Mouse (Mus musculus): ENCODE results near the gene Gm3646. TPM values are rescaled to one million over a fixed set of nuclear protein-coding genes. Genes with fewer than 3 reads are reported as not detected.

Gene Gm3646
- not detected in 2 replicates for polyA plus RNA-seq (2014; fragmentation: Nextera tagmentation; extraction: Ambion mirVana)

DNA sequence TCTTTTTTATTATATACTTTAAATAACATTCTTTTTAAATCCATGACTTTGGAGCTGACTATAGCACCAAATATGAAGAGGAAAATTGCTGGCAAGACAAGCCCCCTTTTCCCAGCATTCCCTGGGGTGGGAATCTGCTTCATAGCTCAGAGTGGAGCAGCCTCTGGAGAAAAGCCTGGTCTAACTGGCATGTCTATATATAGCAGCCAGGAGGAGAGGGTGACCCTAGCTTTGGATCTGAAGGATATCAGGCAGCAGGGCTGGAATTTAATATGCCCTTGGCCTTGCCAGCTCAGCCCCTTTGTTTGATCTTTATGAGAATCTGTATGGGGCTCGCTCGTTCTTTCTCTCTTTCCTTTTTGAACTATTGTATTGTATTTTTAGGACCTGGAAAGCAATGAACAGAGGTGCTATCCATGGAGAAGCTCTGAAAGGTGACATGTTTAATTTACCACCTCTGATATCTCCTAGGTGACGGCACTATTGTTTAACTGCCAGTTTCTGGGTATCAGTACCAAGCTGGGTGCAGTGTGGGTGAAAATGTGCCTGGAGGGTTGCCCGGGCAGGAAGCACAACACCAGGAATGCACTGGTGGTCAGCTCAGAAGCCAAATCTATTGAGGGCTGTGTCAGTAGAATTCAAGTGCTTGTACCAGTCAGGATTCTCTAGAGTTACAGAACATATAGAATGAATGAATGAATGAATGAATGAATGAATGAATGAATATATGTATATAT lies at the start of gene Gm3646:
Gene Gm3646, minus strand, starts transcription at position 90 of the 737 bp plus-strand sequence.
- no peaks in the 10 kb centered on the region for H3K9me3 ChIP-seq (ENCODE audit: control insufficient read depth, low read length)
- no peaks in the 10 kb centered on the region for H3K4me1 ChIP-seq (ENCODE audit: control insufficient read depth, insufficient read depth, low read length)
- H3K27me3 ChIP-seq (ENCODE audit: control insufficient read depth, insufficient read depth, low read length) = no peaks in the 10 kb centered on the region
- 54% methylated on average over 4 of the region's 4 CpGs for WGBS
- H3K27ac ChIP-seq (ENCODE audit: low read depth, low read length) = no peak within 1 kb of the TSS; the same call in 1 of the 2 replicates
- H3K4me2 ChIP-seq (replicated peaks; ENCODE audit: low read depth, low read length) = no peak within 1 kb of the TSS
- H3K4me3 ChIP-seq (ENCODE audit: low read length) = no peak within 1 kb of the TSS
- no peak for ATAC-seq (ENCODE audit: low FRiP score, low TSS enrichment)
- no peaks in the 10 kb centered on the region for H3K36me3 ChIP-seq (ENCODE audit: control insufficient read depth, insufficient read depth, low read length)
- no peak within 1 kb of the TSS for H3K9ac ChIP-seq (ENCODE audit: low read depth, low read length)

DNA sequence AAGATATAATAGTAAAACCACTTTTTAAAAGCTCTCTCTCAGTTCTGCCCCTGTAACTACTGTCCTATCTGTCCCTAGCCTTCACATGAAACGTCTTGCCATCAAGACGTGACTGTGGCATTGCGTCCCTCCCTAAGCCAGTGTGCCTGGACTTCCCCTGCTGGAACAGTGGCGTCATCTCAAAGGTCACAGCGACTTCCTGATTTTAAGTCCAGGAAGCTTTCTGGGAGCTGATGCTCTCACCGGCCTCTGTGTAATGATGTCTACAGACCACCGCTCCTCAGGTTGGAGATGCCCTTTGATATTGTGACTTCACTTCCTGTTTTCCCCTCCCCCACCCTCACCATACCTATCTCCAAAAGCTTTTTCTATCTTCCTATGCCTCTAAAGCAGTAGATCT lies 41.9 kb upstream of the Gm3646 start:
- 69% methylated on average over 7 of the region's 7 CpGs for WGBS

DNA sequence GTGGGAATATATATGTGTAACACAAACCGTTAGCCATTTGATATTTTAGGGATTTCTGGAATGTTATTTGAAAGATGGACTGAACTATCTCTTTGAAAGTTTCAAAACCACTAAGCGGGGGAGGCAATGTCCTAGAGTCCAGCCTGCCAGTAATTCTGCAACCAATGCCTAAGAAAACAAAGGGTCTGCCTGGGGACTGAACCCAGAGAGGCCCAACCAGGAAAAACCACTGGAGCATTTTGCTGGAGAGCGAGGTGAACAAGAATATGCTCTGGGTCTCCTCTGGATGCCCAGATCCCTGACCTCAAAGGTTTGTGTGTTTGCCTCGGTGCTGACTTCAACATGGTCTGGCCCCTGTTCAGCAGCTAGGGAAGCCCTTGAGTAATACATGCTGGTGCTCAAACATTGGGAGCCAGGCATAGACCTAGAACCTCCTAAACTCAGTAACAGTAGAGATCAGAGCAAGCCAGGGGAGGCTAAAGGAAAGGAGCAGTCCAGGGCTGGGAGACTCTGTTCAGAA lies 41.0 kb upstream of the Gm3646 start:
- H3K4me3 ChIP-seq (ENCODE audit: low read length) = no peak overlapping the region
- no peaks in the 10 kb centered on the region for H3K36me3 ChIP-seq (ENCODE audit: control insufficient read depth, insufficient read depth, low read length)
- 0 out of 2 replicates have a peak, but pooled peaks have one; percentile 29 for ATAC-seq (ENCODE audit: low FRiP score, low TSS enrichment)
- WGBS = 29% methylated on average over 4 of the region's 4 CpGs
- H3K9me3 ChIP-seq (ENCODE audit: control insufficient read depth, low read length) = no peaks in the 10 kb centered on the region
- peak overlapping the region; percentile 39; the same call in 1 of the 2 replicates for H3K27ac ChIP-seq (ENCODE audit: low read depth, low read length)
- peaks cover 9% of the 10 kb centered on the region; the same call in 1 of the 2 replicates for H3K4me1 ChIP-seq (ENCODE audit: control insufficient read depth, insufficient read depth, low read length)
- no peak overlapping the region for H3K4me2 ChIP-seq (replicated peaks; ENCODE audit: low read depth, low read length)
- H3K27me3 ChIP-seq (ENCODE audit: control insufficient read depth, insufficient read depth, low read length) = no peaks in the 10 kb centered on the region
- no peak overlapping the region for H3K9ac ChIP-seq (ENCODE audit: low read depth, low read length)

More for the DNA sequence above, 41.9 kb upstream of the Gm3646 start:
- Histone ChIP-seq H3K4me2 (replicated peaks; ENCODE audit: low read depth, low read length) (no peak overlapping the region), H3K4me3 (ENCODE audit: low read length) (no peak overlapping the region), H3K36me3 (ENCODE audit: control insufficient read depth, insufficient read depth, low read length) (no peaks in the 10 kb centered on the region), H3K4me1 (ENCODE audit: control insufficient read depth, insufficient read depth, low read length) (peaks cover 9% of the 10 kb centered on the region; the same call in 1 of the 2 replicates), H3K27me3 (ENCODE audit: control insufficient read depth, insufficient read depth, low read length) (no peaks in the 10 kb centered on the region), H3K9ac (ENCODE audit: low read depth, low read length) (no peak overlapping the region), H3K27ac (ENCODE audit: low read depth, low read length) (no peak overlapping the region), H3K9me3 (ENCODE audit: control insufficient read depth, low read length) (no peaks in the 10 kb centered on the region)
- no peak for ATAC-seq (ENCODE audit: low FRiP score, low TSS enrichment)

DNA sequence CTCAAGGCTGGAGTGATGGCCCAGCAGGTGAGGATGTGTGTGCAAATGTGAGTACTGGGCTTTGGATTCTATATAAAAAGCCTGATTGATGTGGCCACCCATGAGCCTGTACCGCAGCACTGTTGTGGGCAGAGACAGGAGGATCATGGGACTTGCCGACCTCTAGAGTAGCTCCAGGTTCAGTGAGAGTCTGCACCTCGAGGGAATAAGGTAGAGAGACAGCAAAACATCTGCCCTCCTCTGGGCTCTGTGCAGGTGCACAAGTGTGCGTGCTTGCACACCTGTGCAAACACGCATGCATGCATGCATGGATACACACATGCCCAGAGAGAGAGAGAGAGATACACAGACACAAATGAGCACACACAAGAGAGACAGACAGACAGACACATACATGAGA lies 38.2 kb upstream of the Gm3646 start:
- no peak overlapping the region for H3K9ac ChIP-seq (ENCODE audit: low read depth, low read length)
- H3K9me3 ChIP-seq (ENCODE audit: control insufficient read depth, low read length) = no peaks in the 10 kb centered on the region
- no peaks in the 10 kb centered on the region for H3K27me3 ChIP-seq (ENCODE audit: control insufficient read depth, insufficient read depth, low read length)
- no peak overlapping the region for H3K27ac ChIP-seq (ENCODE audit: low read depth, low read length)
- H3K4me2 ChIP-seq (replicated peaks; ENCODE audit: low read depth, low read length) = no peak overlapping the region
- H3K4me3 ChIP-seq (ENCODE audit: low read length) = no peak overlapping the region
- no peak for ATAC-seq (ENCODE audit: low FRiP score, low TSS enrichment)
- peaks cover 9% of the 10 kb centered on the region; the same call in 1 of the 2 replicates for H3K4me1 ChIP-seq (ENCODE audit: control insufficient read depth, insufficient read depth, low read length)
- no peaks in the 10 kb centered on the region for H3K36me3 ChIP-seq (ENCODE audit: control insufficient read depth, insufficient read depth, low read length)
- 75% methylated on average over 5 of the region's 5 CpGs for WGBS

DNA sequence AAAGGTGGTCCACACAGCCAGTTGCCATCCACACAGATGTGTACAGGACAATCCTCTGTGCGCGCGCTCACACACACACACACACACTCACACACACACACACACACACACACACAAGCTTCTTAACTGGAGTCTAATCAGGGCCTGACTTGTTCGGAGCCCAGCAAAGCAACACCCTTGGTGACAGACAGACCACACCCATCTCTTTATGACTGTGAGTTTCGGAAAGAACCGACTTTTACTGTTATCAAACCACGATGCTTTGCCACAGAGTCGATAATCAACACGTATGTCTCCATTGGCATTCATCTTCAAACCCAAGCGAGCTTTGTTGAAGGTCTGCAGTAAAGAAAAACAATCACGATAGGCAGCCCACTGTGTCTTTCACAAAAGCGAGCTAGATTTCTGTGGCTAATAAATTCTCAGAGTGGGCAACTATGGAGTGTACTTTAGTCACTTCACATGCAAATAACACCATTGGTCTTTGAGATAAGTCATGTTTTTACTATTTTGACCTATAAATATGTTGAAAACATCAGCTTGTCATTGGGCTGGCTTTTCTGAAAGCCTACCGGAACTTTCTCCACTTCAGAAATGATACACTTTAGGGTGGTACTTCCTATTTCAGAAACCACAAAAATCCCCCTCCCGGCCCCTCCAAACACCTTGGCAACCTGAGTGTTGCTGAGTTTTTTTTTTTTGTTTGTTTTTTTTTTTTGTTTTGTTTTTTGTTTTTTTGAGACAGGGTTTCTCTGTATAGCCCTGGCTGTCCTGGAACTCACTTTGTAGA lies 37.3 kb upstream of the Gm3646 start:
- H3K4me2 ChIP-seq (replicated peaks; ENCODE audit: low read depth, low read length) = no peak overlapping the region
- ATAC-seq (ENCODE audit: low FRiP score, low TSS enrichment) = no peak
- H3K9me3 ChIP-seq (ENCODE audit: control insufficient read depth, low read length) = no peaks in the 10 kb centered on the region
- 88% methylated on average over 14 of the region's 14 CpGs for WGBS
- H3K4me1 ChIP-seq (ENCODE audit: control insufficient read depth, insufficient read depth, low read length) = peaks cover 9% of the 10 kb centered on the region; the same call in 1 of the 2 replicates
- no peaks in the 10 kb centered on the region for H3K27me3 ChIP-seq (ENCODE audit: control insufficient read depth, insufficient read depth, low read length)
- H3K9ac ChIP-seq (ENCODE audit: low read depth, low read length) = no peak overlapping the region
- no peak overlapping the region for H3K4me3 ChIP-seq (ENCODE audit: low read length)
- H3K27ac ChIP-seq (ENCODE audit: low read depth, low read length) = no peak overlapping the region
- no peaks in the 10 kb centered on the region for H3K36me3 ChIP-seq (ENCODE audit: control insufficient read depth, insufficient read depth, low read length)

DNA sequence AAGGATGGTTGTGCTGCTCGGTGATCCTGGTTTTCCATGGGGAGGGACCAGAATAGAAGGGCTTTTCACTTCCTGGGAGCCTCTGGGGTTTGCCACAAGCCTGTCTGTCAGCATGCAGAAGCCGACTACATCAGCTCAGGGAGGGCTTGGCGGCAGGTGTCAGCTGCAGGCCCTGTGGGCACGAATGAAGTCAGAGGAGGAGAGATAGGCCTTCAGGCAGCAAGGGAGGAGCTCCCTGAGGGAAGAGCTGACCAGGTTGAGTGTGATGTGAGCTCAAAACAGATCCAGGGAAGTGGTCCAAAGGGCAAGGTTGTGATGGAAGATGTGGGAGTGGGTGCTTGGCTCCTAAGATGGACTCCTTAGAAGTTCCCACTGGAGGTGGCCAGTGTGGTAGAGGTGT lies 35.7 kb upstream of the Gm3646 start:
- ATAC-seq (ENCODE audit: low FRiP score, low TSS enrichment) = no peak
- Histone ChIP-seq H3K9me3 (ENCODE audit: control insufficient read depth, low read length) (no peaks in the 10 kb centered on the region), H3K36me3 (ENCODE audit: control insufficient read depth, insufficient read depth, low read length) (no peaks in the 10 kb centered on the region), H3K9ac (ENCODE audit: low read depth, low read length) (no peak overlapping the region), H3K4me2 (replicated peaks; ENCODE audit: low read depth, low read length) (no peak overlapping the region), H3K4me1 (ENCODE audit: control insufficient read depth, insufficient read depth, low read length) (no peaks in the 10 kb centered on the region), H3K27me3 (ENCODE audit: control insufficient read depth, insufficient read depth, low read length) (no peaks in the 10 kb centered on the region), H3K4me3 (ENCODE audit: low read length) (no peak overlapping the region), H3K27ac (ENCODE audit: low read depth, low read length) (no peak overlapping the region)
- WGBS = 81% methylated on average over 4 of the region's 4 CpGs

DNA sequence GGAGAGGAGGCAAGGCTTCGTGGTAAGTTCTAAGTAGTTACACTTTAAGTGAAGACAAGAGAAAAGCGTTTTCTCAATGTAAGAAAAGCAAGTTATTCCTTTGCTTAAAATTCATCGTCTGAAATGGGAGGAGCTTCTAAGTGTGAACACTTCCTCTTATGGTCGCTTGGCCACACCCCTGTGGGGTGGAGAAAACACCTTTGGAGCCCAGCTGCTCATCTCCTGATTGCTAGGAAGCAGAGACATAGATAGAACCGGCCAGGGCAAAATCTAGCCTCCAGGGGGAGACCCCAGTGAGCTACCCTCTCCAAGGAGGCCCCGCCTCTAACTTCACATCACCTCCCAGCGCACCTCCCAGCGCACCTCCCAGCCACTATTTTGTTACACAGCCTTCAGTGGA lies 34.7 kb upstream of the Gm3646 start:
- Histone ChIP-seq H3K27me3 (ENCODE audit: control insufficient read depth, insufficient read depth, low read length) (no peaks in the 10 kb centered on the region), H3K27ac (ENCODE audit: low read depth, low read length) (no peak overlapping the region), H3K9ac (ENCODE audit: low read depth, low read length) (no peak overlapping the region), H3K4me2 (replicated peaks; ENCODE audit: low read depth, low read length) (no peak overlapping the region), H3K9me3 (ENCODE audit: control insufficient read depth, low read length) (no peaks in the 10 kb centered on the region), H3K36me3 (ENCODE audit: control insufficient read depth, insufficient read depth, low read length) (no peaks in the 10 kb centered on the region), H3K4me3 (ENCODE audit: low read length) (no peak overlapping the region), H3K4me1 (ENCODE audit: control insufficient read depth, insufficient read depth, low read length) (no peaks in the 10 kb centered on the region)
- ATAC-seq (ENCODE audit: low FRiP score, low TSS enrichment) = no peak
- 61% methylated on average over 8 of the region's 8 CpGs for WGBS

DNA sequence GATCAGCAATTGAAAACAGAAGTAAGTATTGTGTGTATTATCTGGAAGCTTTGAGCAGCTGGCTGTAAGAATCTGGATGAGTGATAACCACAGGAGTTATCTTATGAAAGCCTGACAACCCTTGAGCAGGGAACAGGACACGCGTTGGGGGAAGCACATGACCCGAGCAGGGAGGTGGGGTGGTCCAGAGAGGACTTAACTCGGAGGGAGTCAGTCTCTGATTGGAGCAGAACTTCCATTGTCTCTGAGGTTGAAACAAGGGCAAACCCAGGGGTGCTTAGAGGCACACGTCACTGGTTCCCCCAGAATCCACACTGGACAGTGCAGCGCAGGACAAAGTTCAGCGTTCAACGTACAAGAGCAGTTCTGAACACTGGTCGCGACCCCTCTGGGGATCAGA lies 34.1 kb upstream of the Gm3646 start:
- WGBS = 63% methylated on average over 10 of the region's 10 CpGs
- no peaks in the 10 kb centered on the region for H3K9me3 ChIP-seq (ENCODE audit: control insufficient read depth, low read length)
- H3K4me3 ChIP-seq (ENCODE audit: low read length) = no peak overlapping the region
- no peaks in the 10 kb centered on the region for H3K4me1 ChIP-seq (ENCODE audit: control insufficient read depth, insufficient read depth, low read length)
- H3K27me3 ChIP-seq (ENCODE audit: control insufficient read depth, insufficient read depth, low read length) = no peaks in the 10 kb centered on the region
- no peak overlapping the region for H3K4me2 ChIP-seq (replicated peaks; ENCODE audit: low read depth, low read length)
- no peak overlapping the region for H3K27ac ChIP-seq (ENCODE audit: low read depth, low read length)
- no peaks in the 10 kb centered on the region for H3K36me3 ChIP-seq (ENCODE audit: control insufficient read depth, insufficient read depth, low read length)
- H3K9ac ChIP-seq (ENCODE audit: low read depth, low read length) = no peak overlapping the region
- no peak for ATAC-seq (ENCODE audit: low FRiP score, low TSS enrichment)

Data from kidney, embryonic 14.5 days (tissue).